Mouse (Mus musculus) lung, adult 2 months (tissue): ENCODE measurements at regions not wholly inside any gene's neighbourhood (a gene's known extent, or its start where the extent isn't known, plus 50 kb on each side); places are given as distances from the start of the nearest gene placed in this dataset.

Experiments used
- CTCF ChIP-seq: fragments of 200-500 bp; IDR thresholded peaks from 2 replicates; pipeline ENCODE4 v1.5.1; 2011; ENCODE audit warnings: mild to moderate bottlenecking, low read length, control low read depth; ENCODE audit not compliant: insufficient read depth
- POLR2A ChIP-seq: fragments of 200-500 bp; IDR thresholded peaks from 2 replicates; pipeline ENCODE4 v1.6.1; 2011; ENCODE audit warnings: low read depth, mild to moderate bottlenecking, control low read depth, low read length, borderline replicate concordance; ENCODE audit errors: extremely low read depth

DNA sequence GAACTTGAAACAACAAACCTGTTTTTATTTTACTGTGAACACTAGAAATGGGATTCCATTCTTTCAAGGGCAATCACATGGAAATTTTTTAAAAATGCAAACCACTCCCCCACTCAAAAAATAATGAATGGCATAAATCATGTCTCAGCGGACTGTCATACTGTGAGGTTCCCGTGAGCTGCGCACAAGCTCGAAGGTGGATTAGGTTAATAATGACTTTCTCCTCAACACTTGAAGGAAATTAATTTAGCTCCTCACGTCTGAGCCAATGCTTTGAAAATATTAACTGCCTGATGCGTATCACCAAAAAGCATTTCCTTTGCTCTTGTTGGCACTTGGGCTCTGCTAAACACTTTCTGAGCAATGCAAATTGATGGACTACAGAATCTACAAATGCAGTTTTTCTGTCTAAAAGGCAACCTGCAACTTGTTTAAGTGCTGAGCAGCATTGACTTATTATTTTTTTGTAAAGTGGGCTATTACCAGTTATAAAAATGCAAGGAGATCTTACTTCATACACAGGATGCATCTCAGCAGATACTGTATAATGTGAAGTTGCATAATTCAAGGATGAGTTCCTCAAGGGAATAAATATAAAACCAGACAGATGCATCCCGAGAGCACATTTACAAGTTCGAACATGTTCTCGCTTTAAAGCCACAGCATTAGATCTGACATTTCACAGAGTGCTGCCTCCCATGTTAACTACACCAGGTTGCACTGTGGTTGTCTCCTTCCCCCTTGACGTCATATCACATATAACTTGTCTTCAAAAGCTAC is 282.4 kb downstream of the Cdh20 start:
- TF ChIP-seq CTCF (no peak), POLR2A (no peak)
